Mouse (Mus musculus) myocyte (in vitro differentiated cells): Measurements from ENCODE around the gene Hsd17b2.

Experiments
- CEBPB ChIP-seq: IDR thresholded peaks from 2 replicates; pipeline ENCODE4 v1.6.1; 2011; ENCODE audit warnings: mild to moderate bottlenecking, moderate library complexity; ENCODE audit not compliant: poor library complexity, insufficient read depth, severe bottlenecking
- E2F4 ChIP-seq: IDR thresholded peaks from one replicate; pipeline ENCODE4 v1.6.1; 2011; ENCODE audit warnings: mild to moderate bottlenecking, control low read depth, moderate library complexity; ENCODE audit not compliant: insufficient read depth
- MAX ChIP-seq: IDR thresholded peaks from one replicate; pipeline ENCODE4 v1.6.1; 2011; ENCODE audit warnings: low read depth, mild to moderate bottlenecking, control low read depth
- MYOD1 ChIP-seq, 3 experiments: IDR thresholded peaks; one replicate each; pipeline ENCODE4 v1.6.1; 2011; ENCODE audit warnings: control low read depth in 2 of 3, low read depth in 2 of 3, mild to moderate bottlenecking in 2 of 3, moderate library complexity in 1 of 3; ENCODE audit not compliant: insufficient read length in 2 of 3, control insufficient read depth in 1 of 3
- POLR2A ChIP-seq: IDR thresholded peaks from one replicate; pipeline ENCODE4 v1.6.1; 2011; ENCODE audit warnings: low read depth, mild to moderate bottlenecking, control low read depth, moderate library complexity; ENCODE audit not compliant: insufficient read length
- POLR2AphosphoS2 ChIP-seq: IDR thresholded peaks from one replicate; pipeline ENCODE4 v1.6.1; 2011; ENCODE audit warnings: low read depth, control low read depth; ENCODE audit not compliant: insufficient read length
- REST ChIP-seq: IDR thresholded peaks from one replicate; pipeline ENCODE4 v1.6.1; 2011; ENCODE audit warnings: mild to moderate bottlenecking, control low read depth, moderate library complexity; ENCODE audit not compliant: insufficient read depth, insufficient read length
- TCF12 ChIP-seq: IDR thresholded peaks from one replicate; pipeline ENCODE4 v1.6.1; 2011; ENCODE audit warnings: mild to moderate bottlenecking, control low read depth; ENCODE audit not compliant: poor library complexity, insufficient read depth, severe bottlenecking
- USF1 ChIP-seq: IDR thresholded peaks from one replicate; pipeline ENCODE4 v1.6.1; 2011; ENCODE audit warnings: low read depth, mild to moderate bottlenecking, control low read depth, moderate library complexity

GRCm38 (mm10) chr8:117727561-117727960 is 25.9 kb downstream of the Hsd17b2 start:
- no peak for TF ChIP-seq POLR2A
- TF ChIP-seq MYOD1 (IDR thresholded peaks at IDR 0.05; ENCODE audit: control insufficient read depth in 1 of 3, insufficient read length in 2 of 3, low read depth in 2 of 3), result no peak
- no peak for TF ChIP-seq POLR2AphosphoS2
- no peak for TF ChIP-seq USF1
- TF ChIP-seq MAX, result no peak
- no peak for TF ChIP-seq E2F4
- TF ChIP-seq REST, result no peak
- TF ChIP-seq TCF12, result no peak
- no peak for TF ChIP-seq CEBPB
